Mouse (Mus musculus) neural tube, embryonic 12.5 days (tissue): ENCODE results near the gene Olfr473. TPM values are rescaled to one million over a fixed set of nuclear protein-coding genes. Genes with fewer than 3 reads are reported as not detected.
"Not testable (repeated sequence)": the region's sequence is repeated elsewhere in the genome, so short reads cannot be mapped to it uniquely, and the experiment has no call there.

ENCODE experiments used
- ATAC-seq: fragments of 200-750 bp; cut with Nextera tagmentation; 2 replicates; pipeline ENCODE4 v1.8.0; 2017; ENCODE audit warnings: low read depth, mild to moderate bottlenecking, moderate TSS enrichment, moderate library complexity; ENCODE audit not compliant: low FRiP score
- H3K27ac ChIP-seq: fragments of 300-500 bp; sonication (generic); 2 replicates; pipeline ENCODE4 v1.5.1; 2016
- H3K27me3 ChIP-seq: fragments of 300-500 bp; sonication (generic); replicated peaks from 2 replicates; pipeline ENCODE4 v1.6.1; 2016; ENCODE audit warnings: mild to moderate bottlenecking
- H3K36me3 ChIP-seq: fragments of 300-500 bp; sonication (generic); 2 replicates; pipeline ENCODE4 v1.6.1; 2016; ENCODE audit warnings: mild to moderate bottlenecking
- H3K4me1 ChIP-seq: fragments of 300-500 bp; sonication (generic); 2 replicates; pipeline ENCODE4 v1.6.1; 2016
- H3K4me2 ChIP-seq: fragments of 300-500 bp; sonication (generic); replicated peaks from 2 replicates; pipeline ENCODE4 v1.6.1; 2016; ENCODE audit warnings: mild to moderate bottlenecking
- H3K4me3 ChIP-seq: fragments of 300-500 bp; sonication (generic); 2 replicates; pipeline ENCODE4 v1.5.1; 2016
- H3K9ac ChIP-seq: fragments of 300-500 bp; sonication (generic); 2 replicates; pipeline ENCODE4 v1.6.1; 2016; ENCODE audit warnings: mild to moderate bottlenecking
- H3K9me3 ChIP-seq: fragments of 300-500 bp; sonication (generic); 2 replicates; pipeline ENCODE4 v1.6.1; 2016; ENCODE audit warnings: mild to moderate bottlenecking
- WGBS: fragments of 180-500 bp; shearing (Covaris S2); methylation state at CpG from one replicate; pipeline ENCODE4 v1.1.7; 2016; 5-methylcytosine and 5-hydroxymethylcytosine counted together
- polyA plus RNA-seq: library from polyadenylated mRNA; unstranded; fragments of >200 nt; fragmentation: Nextera tagmentation; extraction: Ambion mirVana; gene quantifications from 2 replicates; pipeline ENCODE4 v1.2.1, GENCODE M21; 2016

The Olfr473 gene
- not detected in 2 replicates for polyA plus RNA-seq

DNA sequence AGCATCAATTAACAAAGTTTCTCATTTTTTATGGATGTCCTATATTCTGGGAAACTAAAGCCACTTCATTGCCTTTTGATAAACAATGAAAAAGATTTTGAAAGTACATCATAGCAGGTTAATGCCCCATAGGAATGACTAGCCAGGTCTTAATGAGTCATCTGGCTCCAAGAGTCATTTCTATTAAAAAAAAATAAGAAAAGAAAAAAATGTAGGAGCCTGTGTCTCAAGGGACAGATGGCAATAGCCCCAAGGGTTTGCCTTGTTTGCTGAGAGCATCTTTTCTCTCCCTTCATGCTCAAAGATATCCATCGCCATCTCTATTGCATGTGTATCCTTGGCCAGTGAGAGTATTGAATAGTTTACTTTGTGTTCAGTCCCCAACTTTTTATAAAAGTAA is at the start of gene Olfr473:
TSS of gene Olfr473 (plus strand) at position 301 of the 400 bp plus-strand sequence.
- Histone ChIP-seq H3K36me3 (no peaks in the 10 kb centered on the region), H3K9me3 (no peaks in the 10 kb centered on the region), H3K4me3 (no peak within 1 kb of the TSS), H3K9ac (no peak within 1 kb of the TSS), H3K4me2 (no peak within 1 kb of the TSS), H3K27ac (no peak within 1 kb of the TSS), H3K4me1 (no peaks in the 10 kb centered on the region), H3K27me3 (no peaks in the 10 kb centered on the region)
- no peak for ATAC-seq
- WGBS = 97% methylated on average over 1 of the region's 1 CpGs

DNA sequence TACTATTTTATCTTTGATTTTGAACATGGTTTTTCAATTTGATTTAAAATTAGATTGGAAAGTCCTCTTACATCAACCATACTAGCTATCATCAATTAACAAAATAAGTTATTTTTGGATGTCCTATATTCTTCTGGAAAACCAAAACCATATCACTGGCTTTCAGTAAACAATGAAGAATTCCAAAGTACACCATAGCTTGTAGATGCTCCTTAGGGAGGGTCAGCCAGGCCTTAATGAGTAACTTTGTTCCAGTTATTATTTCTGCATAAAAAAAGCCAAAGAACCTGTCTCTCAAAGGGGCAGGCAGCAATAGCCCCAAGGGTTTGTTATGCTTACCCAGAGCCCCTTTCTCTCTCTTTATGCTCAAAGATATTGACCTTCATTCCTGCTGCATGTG is 32.6 kb upstream of the Olfr473 start, which contains the start of gene Olfr472:
TSS of gene Olfr472 (plus strand) at position 301 of the 400 bp plus-strand sequence.
- Histone ChIP-seq H3K27ac (no peak within 1 kb of the TSS), H3K4me3 (no peak within 1 kb of the TSS), H3K4me1 (no peaks in the 10 kb centered on the region), H3K9ac (no peak within 1 kb of the TSS), H3K9me3 (no peaks in the 10 kb centered on the region), H3K27me3 (no peaks in the 10 kb centered on the region), H3K36me3 (no peaks in the 10 kb centered on the region), H3K4me2 (no peak within 1 kb of the TSS)
- no peak for ATAC-seq

DNA sequence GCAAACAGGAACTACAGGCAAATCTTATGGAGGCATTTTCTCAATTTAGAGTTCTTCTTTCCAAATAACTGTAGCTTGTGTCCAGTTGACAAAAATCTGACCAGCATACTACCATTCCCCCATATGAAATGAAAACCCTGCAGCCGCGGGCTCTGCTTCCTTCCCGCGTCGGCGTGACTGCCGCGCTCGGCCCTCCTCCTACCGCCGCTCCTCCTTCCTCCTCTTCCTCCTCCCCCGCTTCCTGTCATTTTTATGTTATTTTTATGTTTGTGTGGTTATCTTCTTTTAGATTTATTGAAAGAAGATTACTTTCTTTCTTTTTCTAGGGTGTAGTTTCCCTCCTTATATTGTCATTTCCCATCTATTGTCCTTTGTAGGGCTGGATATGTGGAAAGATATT is 22.3 kb downstream of the Olfr473 start:
- 98% methylated on average over 12 of the region's 12 CpGs for WGBS
- not testable (repeated sequence) for H3K9ac ChIP-seq, H3K27me3 ChIP-seq, H3K4me1 ChIP-seq, H3K4me2 ChIP-seq, H3K4me3 ChIP-seq, H3K27ac ChIP-seq, H3K36me3 ChIP-seq, H3K9me3 ChIP-seq, ATAC-seq

DNA sequence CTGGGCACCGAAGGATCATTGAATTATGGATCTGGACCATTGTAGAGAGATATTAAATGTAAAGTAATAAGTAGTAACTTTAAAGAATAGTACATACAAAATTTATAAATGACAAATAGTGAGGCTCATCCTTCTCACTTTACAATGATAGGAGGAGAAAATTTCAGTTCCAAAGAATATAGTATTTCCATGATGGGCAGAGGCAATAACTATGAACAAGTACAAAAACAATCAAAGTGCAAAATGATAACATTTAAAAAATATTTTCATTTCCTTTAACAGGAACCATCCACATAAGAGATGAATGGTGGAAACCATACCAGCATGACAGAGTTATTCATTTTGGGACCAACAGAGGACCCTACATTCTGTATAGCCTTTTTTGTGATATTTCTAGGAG is 24.1 kb downstream of the Olfr473 start, which contains the start of gene Olfr474:
TSS of gene Olfr474 (plus strand) at position 301 of the 400 bp plus-strand sequence.
- H3K4me1 ChIP-seq = no peaks in the 10 kb centered on the region
- H3K4me2 ChIP-seq = no peak within 1 kb of the TSS
- H3K27me3 ChIP-seq = no peaks in the 10 kb centered on the region
- H3K9me3 ChIP-seq = 0 out of 2 replicates have a peak, but pooled peaks cover 5% of the 10 kb centered on the region
- no peaks in the 10 kb centered on the region for H3K36me3 ChIP-seq
- no peak within 1 kb of the TSS for H3K4me3 ChIP-seq
- H3K9ac ChIP-seq = no peak within 1 kb of the TSS
- WGBS = 88% methylated on average over 1 of the region's 1 CpGs
- ATAC-seq = no peak
- no peak within 1 kb of the TSS for H3K27ac ChIP-seq

DNA sequence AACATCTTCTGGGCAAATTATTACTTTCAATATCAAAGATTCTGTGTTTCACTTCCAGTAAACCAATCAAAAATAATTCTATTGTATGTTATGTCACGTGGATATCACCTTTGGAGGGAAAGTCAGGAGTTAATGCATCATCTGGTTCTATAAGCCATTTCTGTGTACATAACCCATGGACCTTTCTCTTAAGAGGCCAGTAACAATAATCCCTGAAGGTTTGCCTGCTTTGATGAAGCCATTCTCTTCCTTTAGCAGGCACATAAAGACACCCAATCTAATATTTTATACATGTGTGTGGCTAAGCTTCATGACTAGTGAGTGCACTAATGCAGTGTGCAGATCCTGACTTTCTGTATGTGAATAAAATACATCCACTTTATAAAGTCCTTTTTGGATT is 34.3 kb downstream of the Olfr473 start, which contains the start of gene Olfr476:
TSS of gene Olfr476 (plus strand) at position 301 of the 400 bp plus-strand sequence.
- Histone ChIP-seq H3K9ac (no peak within 1 kb of the TSS), H3K4me2 (no peak within 1 kb of the TSS), H3K27me3 (no peaks in the 10 kb centered on the region), H3K36me3 (no peaks in the 10 kb centered on the region), H3K9me3 (no peaks in the 10 kb centered on the region), H3K4me1 (no peaks in the 10 kb centered on the region), H3K27ac (no peak within 1 kb of the TSS), H3K4me3 (no peak within 1 kb of the TSS)
- WGBS = 64% methylated on average over 1 of the region's 1 CpGs
- ATAC-seq = no peak

Other genes with a start within 250 kb of the Olfr473 start
- 0.10 and 0.17 TPM in 2 replicates for gene Cyb5r2, start 172.4 kb upstream of the Olfr473 start, polyA plus RNA-seq
- not detected in 2 replicates for gene Ovch2, start 129.2 kb upstream of the Olfr473 start, polyA plus RNA-seq
- not detected in 2 replicates for gene Olfr467, start 118.2 kb upstream of the Olfr473 start, polyA plus RNA-seq
- not detected in 2 replicates for gene Olfr469, start 104.9 kb upstream of the Olfr473 start, polyA plus RNA-seq
- gene Olfr470, start 83.0 kb upstream of the Olfr473 start, polyA plus RNA-seq = not detected in 2 replicates
- gene Olfr472, start 32.5 kb upstream of the Olfr473 start, polyA plus RNA-seq = 0.04 TPM in 1 of 2 replicates, not detected in the other
- not detected in 2 replicates for gene Olfr474, start 24.2 kb downstream of the Olfr473 start, polyA plus RNA-seq
- not detected in 2 replicates for gene Olfr476, start 34.4 kb downstream of the Olfr473 start, polyA plus RNA-seq
- not detected in 2 replicates for gene Olfr477, start 56.2 kb downstream of the Olfr473 start, polyA plus RNA-seq
- not detected in 2 replicates for gene Olfr478, start 103.5 kb downstream of the Olfr473 start, polyA plus RNA-seq
- not detected in 2 replicates for gene Olfr479, start 120.2 kb downstream of the Olfr473 start, polyA plus RNA-seq
- gene Olfr480, start 136.9 kb downstream of the Olfr473 start, polyA plus RNA-seq = not detected in 2 replicates
- gene Olfr481, start 149.4 kb downstream of the Olfr473 start, polyA plus RNA-seq = not detected in 2 replicates
- gene Olfr482, start 167.1 kb downstream of the Olfr473 start, polyA plus RNA-seq = 0.14 TPM in 1 of 2 replicates, not detected in the other
- gene Olfr483, start 170.4 kb downstream of the Olfr473 start, polyA plus RNA-seq = not detected in 2 replicates
- not detected in 2 replicates for gene Olfr484, start 197.0 kb downstream of the Olfr473 start, polyA plus RNA-seq
- not detected in 2 replicates for gene Olfr485, start 229.4 kb downstream of the Olfr473 start, polyA plus RNA-seq
- gene Olfr486, start 242.3 kb downstream of the Olfr473 start, polyA plus RNA-seq = not detected in 2 replicates